Mouse (Mus musculus) spleen, adult 2 months (tissue): ENCODE results near the gene Fam83e. TPM values are rescaled to one million over a fixed set of nuclear protein-coding genes. Genes with fewer than 3 reads are reported as not detected.

Experiments
- DNase-seq, 2 experiments: peaks; one replicate each; pipeline versions ENCODE4 v3.0.0 to v3.0.0-alpha.2; 2012 to 2021; ENCODE audit warnings: low spot score in 2 of 2, low read depth in 1 of 2
- H3K27ac ChIP-seq: fragments of 200-500 bp; 2 replicates; pipeline ENCODE4 v1.5.1; 2012; ENCODE audit warnings: low read length, inconsistent platforms; ENCODE audit not compliant: insufficient read depth
- H3K27me3 ChIP-seq: fragments of 200-500 bp; 2 replicates; pipeline ENCODE4 v1.6.1; 2012; ENCODE audit warnings: mild to moderate bottlenecking, moderate library complexity, low read length, inconsistent platforms; ENCODE audit not compliant: control insufficient read depth, insufficient read depth
- H3K36me3 ChIP-seq: fragments of 200-500 bp; 2 replicates; pipeline ENCODE4 v1.6.1; 2012; ENCODE audit warnings: mild to moderate bottlenecking, low read length, inconsistent platforms; ENCODE audit not compliant: control insufficient read depth, insufficient read depth
- H3K4me1 ChIP-seq: fragments of 200-500 bp; 2 replicates; pipeline ENCODE4 v1.6.1; 2011; ENCODE audit warnings: inconsistent platforms; ENCODE audit not compliant: control insufficient read depth, insufficient read depth, insufficient read length
- H3K4me3 ChIP-seq: fragments of 200-500 bp; 2 replicates; pipeline ENCODE4 v1.5.1; 2011; ENCODE audit warnings: mild to moderate bottlenecking, inconsistent platforms; ENCODE audit not compliant: insufficient read depth, insufficient read length; ENCODE audit errors: extremely low read depth
- CTCF ChIP-seq: fragments of 200-500 bp; IDR thresholded peaks from 2 replicates; pipeline ENCODE4 v1.5.1; 2011; ENCODE audit warnings: mild to moderate bottlenecking, inconsistent platforms; ENCODE audit not compliant: insufficient read depth, insufficient read length, insufficient replicate concordance; ENCODE audit errors: extremely low read depth
- POLR2A ChIP-seq: fragments of 200-500 bp; IDR thresholded peaks from 2 replicates; pipeline ENCODE4 v1.6.1; 2011; ENCODE audit warnings: low read depth, low read length, inconsistent platforms
- WGBS: fragments of 180-500 bp; shearing (Covaris S2); methylation state at CpG from one replicate; pipeline ENCODE4 v1.1.7; 2018; 5-methylcytosine and 5-hydroxymethylcytosine counted together
- polyA plus RNA-seq: library from polyadenylated mRNA; depleted of rRNA; stranded (reverse); fragments of >200 nt; gene quantifications from 2 replicates; pipeline ENCODE4 v1.2.3, GENCODE M21; 2012

Gene Fam83e
- polyA plus RNA-seq, 1 experiment: 0.09 TPM

DNA sequence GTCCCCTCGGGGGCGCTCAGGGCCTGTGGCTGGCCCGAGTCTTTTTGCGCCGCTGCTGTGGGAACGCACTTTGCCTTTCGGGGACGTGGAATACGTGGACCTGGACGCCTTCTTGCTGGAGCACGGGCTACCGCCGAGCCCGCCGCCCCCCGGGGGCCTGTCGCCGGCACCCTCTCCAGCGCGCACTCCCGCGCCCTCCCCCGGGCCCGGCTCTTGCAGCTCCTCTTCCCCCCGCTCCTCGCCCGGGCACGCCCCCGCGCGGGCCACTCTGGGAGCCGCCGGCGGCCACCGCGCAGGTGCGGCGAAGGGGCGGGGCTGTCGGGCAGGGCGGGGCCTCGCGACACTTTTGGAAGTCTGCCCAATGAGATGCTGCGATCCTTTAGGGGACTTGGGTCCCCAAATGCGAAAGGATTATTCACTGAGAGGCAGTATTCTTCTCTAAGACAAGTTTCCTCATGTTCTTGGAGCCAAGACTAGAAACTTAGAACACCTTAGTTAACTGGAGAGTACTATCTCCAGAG lies 14.2 kb upstream of the Fam83e start:
- WGBS: under 1% methylated on average over 31 of the region's 45 CpGs
- peak; percentile 44 for TF ChIP-seq POLR2A
- TF ChIP-seq CTCF: no peak
- DNase-seq: peak; percentile 63 to 89
- peak overlapping the region; percentile 71 for H3K4me3 ChIP-seq
- H3K36me3 ChIP-seq: peaks cover 13% of the 10 kb centered on the region
- peaks cover 23% of the 10 kb centered on the region for H3K4me1 ChIP-seq
- H3K27me3 ChIP-seq: no peaks in the 10 kb centered on the region
- peak overlapping the region; percentile 84 for H3K27ac ChIP-seq

DNA sequence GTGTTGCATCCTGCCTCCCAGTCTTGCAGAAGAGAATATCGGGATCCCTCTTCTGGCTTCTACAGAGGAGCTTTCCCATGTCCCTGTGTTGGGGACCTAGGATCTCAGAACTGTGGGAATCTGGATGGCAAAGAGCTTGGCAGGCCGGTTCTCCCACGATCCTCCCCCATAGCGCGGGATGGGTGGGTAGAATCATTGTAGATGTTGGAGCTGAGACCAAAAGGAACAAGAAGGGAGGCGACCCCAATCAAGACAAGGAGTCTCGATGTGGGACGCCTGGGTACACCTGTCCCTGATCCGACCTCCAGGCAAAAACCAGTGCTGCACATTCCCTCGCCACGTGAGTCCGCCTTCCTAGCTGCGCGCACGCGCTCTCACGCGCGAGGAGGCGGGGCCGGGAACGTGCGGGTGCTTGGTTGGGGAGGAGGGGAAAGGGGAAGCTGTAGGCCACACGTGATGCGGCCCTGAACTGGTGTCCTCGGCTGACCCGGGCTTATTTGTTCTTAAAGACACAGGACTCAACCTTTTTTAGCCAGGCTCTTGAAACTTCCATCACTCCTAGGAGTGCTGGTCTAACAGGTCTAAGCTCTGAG lies 13.5 kb upstream of the Fam83e start:
- 0% methylated on average over 27 of the region's 27 CpGs for WGBS
- peak; percentile 90 to 93 for DNase-seq
- H3K36me3 ChIP-seq: peaks cover 19% of the 10 kb centered on the region
- H3K4me3 ChIP-seq: peak overlapping the region; percentile 56
- peaks cover 23% of the 10 kb centered on the region for H3K4me1 ChIP-seq
- no peak for TF ChIP-seq CTCF
- peak; percentile 20; the same call in 1 of the 2 replicates for TF ChIP-seq POLR2A
- no peaks in the 10 kb centered on the region for H3K27me3 ChIP-seq
- H3K27ac ChIP-seq: peak overlapping the region; percentile 84

DNA sequence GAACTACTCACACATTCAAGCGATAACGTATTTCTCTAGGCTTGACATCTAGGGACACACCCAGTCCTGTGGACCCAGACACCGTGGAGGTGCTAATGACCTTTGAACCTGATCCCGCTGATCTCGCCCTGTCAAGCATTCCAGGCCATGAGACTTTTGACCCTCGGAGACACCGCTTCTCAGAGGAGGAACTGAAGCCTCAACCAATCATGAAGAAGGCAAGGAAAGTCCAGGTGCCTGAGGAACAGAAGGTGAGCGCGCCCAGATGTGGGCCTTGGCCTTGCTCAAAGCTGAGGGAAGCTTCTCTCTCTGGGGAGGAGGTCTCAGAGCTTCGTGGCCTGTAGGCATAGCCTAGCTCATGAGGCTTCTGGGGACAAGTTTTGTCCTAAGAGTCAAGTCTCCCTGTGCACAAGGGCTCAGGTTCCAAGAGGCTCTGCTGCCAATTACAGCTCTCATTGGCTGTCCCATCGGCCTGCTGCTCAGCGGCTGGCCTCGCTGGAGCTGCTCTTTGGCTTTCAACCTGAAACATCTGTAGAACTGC lies 12.7 kb upstream of the Fam83e start:
- no peak for DNase-seq
- H3K27ac ChIP-seq: peak overlapping the region; percentile 82
- no peaks in the 10 kb centered on the region for H3K27me3 ChIP-seq
- peak overlapping the region; percentile 32 for H3K4me3 ChIP-seq
- peaks cover 23% of the 10 kb centered on the region for H3K4me1 ChIP-seq
- peaks cover 27% of the 10 kb centered on the region for H3K36me3 ChIP-seq
- 25% methylated on average over 13 of the region's 13 CpGs for WGBS
- TF ChIP-seq POLR2A (no peak), CTCF (no peak)

DNA sequence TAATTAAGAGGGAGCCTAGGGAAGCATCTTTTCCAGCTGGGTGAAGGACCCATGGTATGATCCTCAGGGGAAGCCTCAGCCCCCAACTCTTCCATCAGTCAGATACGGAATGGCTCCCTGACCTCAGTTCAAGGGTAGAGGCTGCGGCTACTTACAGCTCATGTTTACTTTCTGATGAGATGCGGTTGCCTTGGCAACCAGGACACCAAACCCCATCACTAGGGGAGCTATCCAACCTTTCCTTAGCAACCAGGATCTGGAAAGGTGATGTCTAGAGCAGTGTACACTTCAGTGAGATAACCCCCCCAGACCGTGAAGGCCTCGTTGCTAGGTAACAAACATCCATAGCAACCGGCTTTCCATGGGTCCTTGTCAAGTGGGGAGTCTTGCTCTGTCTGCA lies 12.0 kb upstream of the Fam83e start:
- no peak overlapping the region for H3K27ac ChIP-seq
- no peaks in the 10 kb centered on the region for H3K27me3 ChIP-seq
- H3K4me1 ChIP-seq: peaks cover 18% of the 10 kb centered on the region
- TF ChIP-seq CTCF (no peak), POLR2A (no peak)
- DNase-seq: no peak
- peaks cover 29% of the 10 kb centered on the region for H3K36me3 ChIP-seq
- H3K4me3 ChIP-seq: no peak overlapping the region
- 85% methylated on average over 6 of the region's 6 CpGs for WGBS

DNA sequence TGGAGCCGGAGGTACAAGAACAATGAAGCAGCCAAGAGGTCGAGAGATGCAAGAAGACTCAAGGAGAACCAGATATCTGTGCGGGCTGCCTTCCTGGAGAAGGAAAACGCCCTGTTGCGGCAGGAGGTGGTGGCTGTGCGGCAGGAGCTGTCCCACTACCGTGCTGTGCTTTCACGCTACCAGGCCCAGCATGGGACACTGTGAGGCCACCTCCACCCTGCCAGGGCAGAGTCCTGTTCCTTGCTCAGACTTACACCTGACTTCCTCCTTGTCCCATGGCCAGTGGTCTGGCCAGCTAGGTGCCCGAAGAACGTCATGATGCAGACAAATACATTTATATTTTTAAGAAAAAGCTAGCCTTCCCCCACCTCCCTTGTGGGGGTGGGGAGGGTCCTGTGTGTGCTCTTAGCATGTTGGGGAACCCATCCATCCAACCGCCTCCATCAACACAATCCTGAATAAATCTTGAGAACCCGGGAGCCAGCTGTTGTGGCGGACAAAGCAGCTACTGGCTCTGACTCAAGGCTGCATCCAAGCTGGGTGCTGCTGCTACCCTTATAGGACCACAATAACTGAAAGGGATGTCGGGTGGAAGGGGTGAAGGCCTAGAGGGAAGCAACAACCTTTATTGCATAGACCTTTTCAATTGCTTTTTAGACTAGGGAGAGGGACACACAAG lies 11.2 kb upstream of the Fam83e start:
- no peak for DNase-seq
- Histone ChIP-seq H3K4me1 (peaks cover 15% of the 10 kb centered on the region), H3K27ac (no peak overlapping the region), H3K27me3 (no peaks in the 10 kb centered on the region), H3K4me3 (no peak overlapping the region), H3K36me3 (peaks cover 29% of the 10 kb centered on the region)
- no peak for TF ChIP-seq POLR2A
- no peak for TF ChIP-seq CTCF
- WGBS: 91% methylated on average over 14 of the region's 14 CpGs

DNA sequence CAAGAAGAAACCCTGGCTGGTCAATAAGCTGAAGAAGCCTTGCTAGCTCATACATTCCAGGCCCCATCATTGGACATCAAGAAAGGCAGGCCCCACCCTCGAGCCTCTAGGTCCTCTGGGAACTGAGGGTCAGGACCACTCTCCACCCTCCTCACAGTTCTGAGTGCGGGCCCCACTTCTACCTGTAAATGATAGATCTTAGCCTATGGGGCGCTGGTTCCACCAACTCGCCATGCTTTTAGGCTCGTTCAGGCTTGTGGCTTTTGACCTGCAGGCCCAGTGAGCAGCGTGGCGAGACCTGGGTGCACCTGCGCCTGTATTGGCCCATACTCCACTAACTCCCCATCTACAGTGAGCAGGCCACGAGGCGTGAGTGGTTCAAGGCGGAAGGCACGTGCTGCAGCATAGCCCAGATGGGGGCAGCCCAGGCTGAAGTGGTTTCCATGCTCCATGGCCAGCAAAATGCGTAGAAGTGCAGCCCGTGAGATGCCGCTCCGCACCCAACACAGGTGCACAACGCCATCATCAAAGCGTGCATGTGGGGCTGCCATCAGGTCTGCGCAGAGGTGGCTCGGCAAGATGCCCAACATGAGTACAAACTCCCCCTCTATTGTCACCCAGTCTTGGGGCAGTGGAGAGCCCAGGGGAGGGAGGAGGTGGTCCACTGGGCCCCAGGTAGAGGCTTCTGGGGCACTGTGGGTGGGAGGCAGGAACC lies 10.4 kb upstream of the Fam83e start:
- peaks cover 18% of the 10 kb centered on the region for H3K4me1 ChIP-seq
- WGBS: 93% methylated on average over 20 of the region's 20 CpGs
- H3K27me3 ChIP-seq: no peaks in the 10 kb centered on the region
- TF ChIP-seq POLR2A (no peak), CTCF (no peak)
- no peak overlapping the region for H3K27ac ChIP-seq
- H3K36me3 ChIP-seq: peaks cover 29% of the 10 kb centered on the region
- no peak overlapping the region for H3K4me3 ChIP-seq
- no peak for DNase-seq
